Mouse (Mus musculus): ENCODE measurements around the gene Frs3.

DNA sequence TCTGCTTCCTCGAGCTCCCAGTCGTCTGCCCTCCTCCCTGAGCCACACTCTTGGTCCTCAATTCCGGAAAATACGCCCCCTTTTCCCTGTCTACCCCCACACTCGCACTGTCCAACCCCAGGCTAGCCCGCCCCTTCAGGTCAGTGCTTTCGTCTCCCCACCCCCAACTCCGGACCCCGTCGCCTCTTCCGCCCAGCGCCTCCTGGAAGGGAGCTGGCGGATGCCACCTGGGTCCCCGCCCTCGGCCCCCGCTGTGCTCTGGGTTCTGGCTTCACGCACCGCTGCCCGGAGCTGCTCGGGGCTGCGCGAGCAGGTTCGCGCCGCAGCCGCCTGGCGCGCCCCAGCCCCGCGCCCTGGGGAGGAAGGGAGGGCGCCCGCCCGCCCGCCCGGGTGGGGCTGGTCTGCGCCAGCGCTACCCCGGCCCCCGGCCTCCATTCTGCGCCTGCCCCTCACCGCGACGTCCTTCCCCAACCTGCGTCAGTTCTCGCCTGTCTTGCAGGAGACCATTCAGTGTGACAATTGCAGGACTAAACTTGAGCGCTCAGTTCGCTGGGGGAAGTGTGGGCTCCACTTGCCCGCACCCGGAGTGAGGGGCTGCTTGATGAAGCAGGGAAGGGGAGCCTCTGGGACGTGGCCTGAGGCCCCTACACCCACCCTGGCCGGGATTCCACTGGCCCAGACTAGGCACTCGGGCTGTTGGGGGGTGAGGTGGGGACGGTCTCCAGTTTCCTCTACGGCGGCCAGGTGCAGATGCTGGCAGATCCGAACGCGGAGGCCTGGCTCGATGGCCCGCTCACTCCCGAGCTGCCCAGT lies 49.4 kb downstream of the Frs3 start:
- TF ChIP-seq CTCF (IDR thresholded peaks at IDR 0.05; ENCODE audit: low read depth, low read length) (no peak), POLR2A (IDR thresholded peaks at IDR 0.05; ENCODE audit: extremely low read depth, insufficient read depth, low read length) (no peak)

Measured in liver, adult 2 months (tissue).